Mouse (Mus musculus) limb, embryonic 10.5 days (tissue): ENCODE measurements around the gene Entpd2. TPM values are rescaled to one million over a fixed set of nuclear protein-coding genes. Genes with fewer than 3 reads are reported as not detected.

Source experiments
- DNase-seq: peaks from one replicate; pipeline ENCODE4 v3.0.0-alpha.2; 2017; ENCODE audit warnings: low spot score
- H3K27ac ChIP-seq: fragments of 300-500 bp; sonication (generic); 2 replicates; pipeline ENCODE4 v1.5.1; 2016; ENCODE audit warnings: mild to moderate bottlenecking
- H3K27me3 ChIP-seq: fragments of 300-500 bp; sonication (generic); 2 replicates; pipeline ENCODE4 v1.6.1; 2016; ENCODE audit warnings: low read depth, mild to moderate bottlenecking; ENCODE audit not compliant: poor library complexity, severe bottlenecking
- H3K36me3 ChIP-seq: fragments of 300-500 bp; sonication (generic); 2 replicates; pipeline ENCODE4 v1.6.1; 2016; ENCODE audit warnings: mild to moderate bottlenecking, moderate library complexity
- H3K4me1 ChIP-seq: fragments of 300-500 bp; sonication (generic); 2 replicates; pipeline ENCODE4 v1.6.1; 2016
- H3K4me3 ChIP-seq: fragments of 300-500 bp; sonication (generic); 2 replicates; pipeline ENCODE4 v1.5.1; 2016; ENCODE audit warnings: mild to moderate bottlenecking, moderate library complexity
- H3K9me3 ChIP-seq: fragments of 300-500 bp; sonication (generic); replicated peaks from 2 replicates; pipeline ENCODE4 v1.6.1; 2016; ENCODE audit warnings: mild to moderate bottlenecking
- WGBS: fragments of 180-500 bp; shearing (Covaris S2); methylation state at CpG from one replicate; pipeline ENCODE4 v1.1.7; 2016; 5-methylcytosine and 5-hydroxymethylcytosine counted together
- microRNA-seq: library from miRNA; unstranded; fragments of <30 nt; microRNA quantifications from one replicate; pipeline ENCODE4, GENCODE M21; 2017
- polyA plus RNA-seq: library from polyadenylated mRNA; unstranded; fragments of >200 nt; fragmentation: Nextera tagmentation; extraction: Ambion mirVana; gene quantifications from 2 replicates; pipeline ENCODE4 v1.2.1, GENCODE M21; 2016

Gene Entpd2
- polyA plus RNA-seq, 1 experiment from 2014 or later, result not detected

GRCm38 (mm10) chr2:25442682-25443081 is 47.0 kb downstream of the Entpd2 start:
- H3K27me3 ChIP-seq, result no peaks in the 10 kb centered on the region
- H3K9me3 ChIP-seq, result no peaks in the 10 kb centered on the region
- no peak overlapping the region for H3K4me3 ChIP-seq
- 0 out of 2 replicates have a peak overlapping the region, but pooled peaks have one; percentile 10 for H3K27ac ChIP-seq
- no peaks in the 10 kb centered on the region for H3K4me1 ChIP-seq
- H3K36me3 ChIP-seq, result peaks cover 10% of the 10 kb centered on the region; the same call in 1 of the 2 replicates
- WGBS, result 90% methylated on average over 14 of the region's 14 CpGs
- DNase-seq, result no peak

Small RNA genes within 50 kb of the gene (microRNA-seq; reads per million reads assigned to microRNA genes)
- not detected for gene Mir3087

Other genes starting within 250 kb of the Entpd2 start
- gene Nrarp, start 215.1 kb upstream of the Entpd2 start, polyA plus RNA-seq, result 7.9 and 10.3 TPM in 2 replicates
- gene Tor4a, start 199.0 kb upstream of the Entpd2 start, polyA plus RNA-seq, result 3.2 TPM in 2 replicates
- gene Nelfb, start 184.4 kb upstream of the Entpd2 start, polyA plus RNA-seq, result 129 and 137 TPM in 2 replicates
- 0.14 TPM in 1 of 2 replicates, not detected in the other for gene Stpg3, start 181.2 kb upstream of the Entpd2 start, polyA plus RNA-seq
- 1.0 TPM in 1 of 2 replicates, not detected in the other for gene Fam166a, start 177.1 kb upstream of the Entpd2 start, polyA plus RNA-seq
- 597 and 608 TPM in 2 replicates for gene Tubb4b, start 171.2 kb upstream of the Entpd2 start, polyA plus RNA-seq
- not detected in 2 replicates for gene Slc34a3, start 161.5 kb upstream of the Entpd2 start, polyA plus RNA-seq
- not detected in 2 replicates for gene Rnf224, start 159.1 kb upstream of the Entpd2 start, polyA plus RNA-seq
- 3.8 and 5.7 TPM in 2 replicates for gene Rnf208, start 153.6 kb upstream of the Entpd2 start, polyA plus RNA-seq
- gene Cysrt1, start 153.4 kb upstream of the Entpd2 start, polyA plus RNA-seq, result 0.25 TPM in 1 of 2 replicates, not detected in the other
- 6.5 and 7.8 TPM in 2 replicates for gene AL732309.1, start 149.0 kb upstream of the Entpd2 start, polyA plus RNA-seq
- 14.5 and 18.4 TPM in 2 replicates for gene Tmem203, start 140.4 kb upstream of the Entpd2 start, polyA plus RNA-seq
- gene Tprn, start 133.3 kb upstream of the Entpd2 start, polyA plus RNA-seq, result 8.7 and 9.7 TPM in 2 replicates
- 235 and 243 TPM in 2 replicates for gene Ssna1, start 123.4 kb upstream of the Entpd2 start, polyA plus RNA-seq
- gene Anapc2, start 123.4 kb upstream of the Entpd2 start, polyA plus RNA-seq, result 138 and 153 TPM in 2 replicates
- not detected in 2 replicates for gene Tmem210, start 107.7 kb upstream of the Entpd2 start, polyA plus RNA-seq
- gene Lrrc26, start 106.0 kb upstream of the Entpd2 start, polyA plus RNA-seq, result not detected in 2 replicates
- gene Grin1, start 76.7 kb upstream of the Entpd2 start, polyA plus RNA-seq, result 0.30 and 0.46 TPM in 2 replicates
- 42.6 and 54.6 TPM in 2 replicates for gene Man1b1, start 63.5 kb upstream of the Entpd2 start, polyA plus RNA-seq
- 15.7 and 18.7 TPM in 2 replicates for gene Dpp7, start 39.5 kb upstream of the Entpd2 start, polyA plus RNA-seq
- gene Uap1l1, start 30.2 kb upstream of the Entpd2 start, polyA plus RNA-seq, result 8.1 and 9.0 TPM in 2 replicates
- gene Sapcd2, start 23.6 kb upstream of the Entpd2 start, polyA plus RNA-seq, result 88.3 and 88.7 TPM in 2 replicates
- 5.7 and 8.1 TPM in 2 replicates for gene Npdc1, start 3.5 kb downstream of the Entpd2 start, polyA plus RNA-seq
- gene Fut7, start 27.4 kb downstream of the Entpd2 start, polyA plus RNA-seq, result not detected in 2 replicates
- gene Abca2, start 32.8 kb downstream of the Entpd2 start, polyA plus RNA-seq, result 2.8 and 4.4 TPM in 2 replicates
- gene Clic3, start 61.0 kb downstream of the Entpd2 start, polyA plus RNA-seq, result 0.30 and 1.1 TPM in 2 replicates
- 10.0 and 14.6 TPM in 2 replicates for gene Paxx, start 65.2 kb downstream of the Entpd2 start, polyA plus RNA-seq
- gene Ptgds, start 74.2 kb downstream of the Entpd2 start, polyA plus RNA-seq, result not detected in 2 replicates
- not detected in 2 replicates for gene Lcn12, start 98.0 kb downstream of the Entpd2 start, polyA plus RNA-seq
- 83.6 and 94.6 TPM in 2 replicates for gene Fbxw5, start 104.9 kb downstream of the Entpd2 start, polyA plus RNA-seq
- gene C8g, start 105.8 kb downstream of the Entpd2 start, polyA plus RNA-seq, result 6.1 and 7.0 TPM in 2 replicates
- gene Traf2, start 151.1 kb downstream of the Entpd2 start, polyA plus RNA-seq, result 46.1 and 46.2 TPM in 2 replicates
- gene Edf1, start 162.0 kb downstream of the Entpd2 start, polyA plus RNA-seq, result 307 and 320 TPM in 2 replicates
- gene Mamdc4, start 179.0 kb downstream of the Entpd2 start, polyA plus RNA-seq, result 2.3 and 8.2 TPM in 2 replicates
- 157 and 161 TPM in 2 replicates for gene Phpt1, start 179.3 kb downstream of the Entpd2 start, polyA plus RNA-seq
- gene Ajm1, start 185.9 kb downstream of the Entpd2 start, polyA plus RNA-seq, result 0.06 and 0.08 TPM in 2 replicates
- 83.3 and 88.5 TPM in 2 replicates for gene Rabl6, start 212.6 kb downstream of the Entpd2 start, polyA plus RNA-seq
- gene Ccdc183, start 221.8 kb downstream of the Entpd2 start, polyA plus RNA-seq, result 0.13 TPM in 1 of 2 replicates, not detected in the other
- gene Tmem141, start 226.1 kb downstream of the Entpd2 start, polyA plus RNA-seq, result 17.0 and 20.7 TPM in 2 replicates
- gene Fcna, start 232.2 kb downstream of the Entpd2 start, polyA plus RNA-seq, result 0.34 and 0.43 TPM in 2 replicates